Mouse (Mus musculus): ENCODE measurements around the gene Scn3b. TPM values are rescaled to one million over a fixed set of nuclear protein-coding genes. Genes with fewer than 3 reads are reported as not detected.

Gene Scn3b
- polyA plus RNA-seq, 1 experiment from 2014 or later = 42.9 TPM

DNA sequence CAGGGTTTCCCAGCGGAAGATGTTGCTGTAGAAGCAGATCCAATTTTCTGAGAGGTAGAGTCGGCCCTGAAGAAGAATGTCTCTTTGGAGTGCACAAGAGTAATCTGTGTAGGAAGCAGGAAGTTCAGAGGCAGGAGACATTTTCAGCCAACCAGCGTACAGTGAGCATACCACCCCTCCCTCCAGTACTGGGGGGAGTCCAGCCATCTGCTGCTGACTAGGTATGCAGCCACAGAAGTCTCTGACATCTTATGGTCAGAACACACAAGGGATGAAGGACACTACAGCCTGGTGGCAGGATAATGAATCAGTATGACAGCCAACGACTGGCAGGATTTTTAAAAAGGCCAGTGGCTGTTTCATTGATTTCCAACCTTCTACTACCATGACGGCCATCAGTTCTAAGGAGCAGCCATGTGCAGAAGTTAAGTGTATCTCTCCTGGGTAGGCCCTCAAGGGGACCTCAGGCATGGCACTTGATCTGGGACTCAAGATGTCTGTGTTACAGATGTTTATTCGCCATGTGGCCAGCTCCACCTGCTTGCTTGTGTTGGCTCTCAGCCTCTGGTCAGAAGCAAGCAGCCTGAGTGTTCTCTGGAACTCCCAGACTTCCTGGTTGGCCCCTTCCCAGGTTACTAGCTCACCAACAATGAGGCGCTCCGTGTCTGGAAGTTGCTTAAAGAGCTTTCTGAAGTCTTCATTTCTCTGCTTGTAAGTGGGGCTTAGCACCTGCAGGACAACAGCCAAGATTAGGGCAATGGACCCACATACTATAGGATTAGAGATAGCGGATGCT is 48.0 kb downstream of the Scn3b start:
- Histone ChIP-seq H3K9me3 (ENCODE audit: control insufficient read depth, low read length) (no peaks in the 10 kb centered on the region), H3K27ac (replicated peaks; ENCODE audit: low read depth, low read length) (no peak overlapping the region), H3K36me3 (ENCODE audit: control insufficient read depth, insufficient read depth, low read length) (peaks cover 11% of the 10 kb centered on the region), H3K9ac (ENCODE audit: low read depth, low read length) (no peak overlapping the region), H3K27me3 (replicated peaks; ENCODE audit: control insufficient read depth, insufficient read depth, low read length) (no peaks in the 10 kb centered on the region), H3K4me3 (ENCODE audit: low read depth, low read length) (no peak overlapping the region), H3K4me2 (ENCODE audit: low read depth, low read length) (no peak overlapping the region), H3K4me1 (ENCODE audit: control insufficient read depth, insufficient read depth, low read length) (peaks cover 12% of the 10 kb centered on the region)
- DNase-seq (ENCODE audit: low spot score) = no peak
- no peak for ATAC-seq (ENCODE audit: low read depth)
- 86% methylated on average over 9 of the region's 9 CpGs for WGBS

DNA sequence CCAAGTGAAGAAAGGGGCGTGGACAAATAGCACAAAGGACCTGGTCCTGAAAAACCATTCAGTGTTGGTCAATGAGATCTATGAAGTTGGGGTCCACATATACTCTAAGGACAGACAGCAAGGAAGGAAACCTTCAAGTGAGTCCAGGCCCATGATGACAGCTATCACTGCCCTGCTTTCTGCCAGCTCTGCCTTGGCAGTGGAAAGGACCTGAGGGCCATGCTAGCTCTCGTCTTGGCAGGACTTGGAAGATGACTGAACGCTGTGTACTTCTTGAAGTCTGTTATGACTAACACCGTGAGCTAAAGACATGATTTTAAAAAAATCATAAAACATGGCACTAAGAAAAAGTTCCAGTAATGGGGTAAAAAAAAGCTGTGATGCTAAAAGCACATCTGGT is 48.7 kb downstream of the Scn3b start:
- no peak overlapping the region for H3K4me2 ChIP-seq (ENCODE audit: low read depth, low read length)
- H3K9ac ChIP-seq (ENCODE audit: low read depth, low read length) = no peak overlapping the region
- ATAC-seq (ENCODE audit: low read depth) = no peak
- peaks cover 12% of the 10 kb centered on the region for H3K4me1 ChIP-seq (ENCODE audit: control insufficient read depth, insufficient read depth, low read length)
- H3K36me3 ChIP-seq (ENCODE audit: control insufficient read depth, insufficient read depth, low read length) = peaks cover 8% of the 10 kb centered on the region
- H3K4me3 ChIP-seq (ENCODE audit: low read depth, low read length) = no peak overlapping the region
- no peaks in the 10 kb centered on the region for H3K9me3 ChIP-seq (ENCODE audit: control insufficient read depth, low read length)
- H3K27ac ChIP-seq (replicated peaks; ENCODE audit: low read depth, low read length) = no peak overlapping the region
- H3K27me3 ChIP-seq (replicated peaks; ENCODE audit: control insufficient read depth, insufficient read depth, low read length) = no peaks in the 10 kb centered on the region
- WGBS = 89% methylated on average over 4 of the region's 4 CpGs
- no peak for DNase-seq (ENCODE audit: low spot score)

DNA sequence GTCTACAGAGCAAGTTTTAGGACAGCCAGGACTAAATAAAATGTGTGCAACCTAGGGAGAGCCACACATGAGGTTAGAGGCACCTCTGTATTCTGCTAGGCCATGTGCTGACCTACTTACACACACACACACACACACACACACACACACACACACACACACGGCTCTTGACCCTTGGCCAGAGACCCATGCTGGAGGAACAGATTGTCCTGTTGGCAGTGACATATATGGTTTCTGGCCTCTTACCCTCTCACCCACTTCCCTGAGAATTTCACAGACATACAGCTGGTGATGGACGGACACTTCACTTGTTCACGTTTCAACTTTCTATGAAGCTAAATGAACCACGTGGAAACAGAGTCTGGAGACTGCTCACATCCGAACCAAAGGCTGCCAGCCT is 49.8 kb downstream of the Scn3b start:
- Histone ChIP-seq H3K9me3 (ENCODE audit: control insufficient read depth, low read length) (no peaks in the 10 kb centered on the region), H3K4me3 (ENCODE audit: low read depth, low read length) (no peak overlapping the region), H3K4me2 (ENCODE audit: low read depth, low read length) (no peak overlapping the region), H3K27me3 (replicated peaks; ENCODE audit: control insufficient read depth, insufficient read depth, low read length) (no peaks in the 10 kb centered on the region), H3K9ac (ENCODE audit: low read depth, low read length) (no peak overlapping the region), H3K36me3 (ENCODE audit: control insufficient read depth, insufficient read depth, low read length) (peaks cover 8% of the 10 kb centered on the region; the same call in 1 of the 2 replicates), H3K27ac (replicated peaks; ENCODE audit: low read depth, low read length) (no peak overlapping the region), H3K4me1 (ENCODE audit: control insufficient read depth, insufficient read depth, low read length) (peaks cover 12% of the 10 kb centered on the region)
- no peak for DNase-seq (ENCODE audit: low spot score)
- no peak for ATAC-seq (ENCODE audit: low read depth)
- 80% methylated on average over 5 of the region's 5 CpGs for WGBS

DNA sequence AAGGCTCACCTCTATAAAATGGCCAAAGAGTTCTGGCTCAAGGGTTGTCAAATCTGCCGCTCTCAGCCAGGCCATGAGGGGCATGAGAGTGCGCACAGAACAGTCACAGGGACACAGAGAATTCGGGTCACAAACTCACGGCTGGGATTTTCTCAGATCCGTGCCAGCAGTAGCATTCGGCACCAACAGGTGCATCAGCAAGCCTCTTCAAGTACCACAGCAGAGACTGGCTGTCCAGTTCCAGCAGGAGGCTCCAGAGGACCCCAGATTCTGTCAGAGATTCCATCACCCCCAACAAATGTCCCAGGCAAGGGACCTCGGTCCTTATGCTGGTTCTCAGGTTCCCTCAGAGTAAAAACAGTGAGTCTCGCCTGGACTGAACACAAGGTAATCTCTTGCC is 51.4 kb downstream of the Scn3b start:
- H3K9ac ChIP-seq (ENCODE audit: low read depth, low read length) = 0 out of 2 replicates have a peak overlapping the region, but pooled peaks have one; percentile 30
- peaks cover 12% of the 10 kb centered on the region for H3K4me1 ChIP-seq (ENCODE audit: control insufficient read depth, insufficient read depth, low read length)
- no peak overlapping the region for H3K4me2 ChIP-seq (ENCODE audit: low read depth, low read length)
- H3K9me3 ChIP-seq (ENCODE audit: control insufficient read depth, low read length) = no peaks in the 10 kb centered on the region
- H3K27ac ChIP-seq (replicated peaks; ENCODE audit: low read depth, low read length) = peak overlapping the region; percentile 72
- H3K4me3 ChIP-seq (ENCODE audit: low read depth, low read length) = no peak overlapping the region
- DNase-seq (ENCODE audit: low spot score) = no peak
- no peaks in the 10 kb centered on the region for H3K27me3 ChIP-seq (replicated peaks; ENCODE audit: control insufficient read depth, insufficient read depth, low read length)
- peaks cover 2% of the 10 kb centered on the region; the same call in 1 of the 2 replicates for H3K36me3 ChIP-seq (ENCODE audit: control insufficient read depth, insufficient read depth, low read length)
- 82% methylated on average over 8 of the region's 8 CpGs for WGBS
- ATAC-seq (ENCODE audit: low read depth) = no peak

DNA sequence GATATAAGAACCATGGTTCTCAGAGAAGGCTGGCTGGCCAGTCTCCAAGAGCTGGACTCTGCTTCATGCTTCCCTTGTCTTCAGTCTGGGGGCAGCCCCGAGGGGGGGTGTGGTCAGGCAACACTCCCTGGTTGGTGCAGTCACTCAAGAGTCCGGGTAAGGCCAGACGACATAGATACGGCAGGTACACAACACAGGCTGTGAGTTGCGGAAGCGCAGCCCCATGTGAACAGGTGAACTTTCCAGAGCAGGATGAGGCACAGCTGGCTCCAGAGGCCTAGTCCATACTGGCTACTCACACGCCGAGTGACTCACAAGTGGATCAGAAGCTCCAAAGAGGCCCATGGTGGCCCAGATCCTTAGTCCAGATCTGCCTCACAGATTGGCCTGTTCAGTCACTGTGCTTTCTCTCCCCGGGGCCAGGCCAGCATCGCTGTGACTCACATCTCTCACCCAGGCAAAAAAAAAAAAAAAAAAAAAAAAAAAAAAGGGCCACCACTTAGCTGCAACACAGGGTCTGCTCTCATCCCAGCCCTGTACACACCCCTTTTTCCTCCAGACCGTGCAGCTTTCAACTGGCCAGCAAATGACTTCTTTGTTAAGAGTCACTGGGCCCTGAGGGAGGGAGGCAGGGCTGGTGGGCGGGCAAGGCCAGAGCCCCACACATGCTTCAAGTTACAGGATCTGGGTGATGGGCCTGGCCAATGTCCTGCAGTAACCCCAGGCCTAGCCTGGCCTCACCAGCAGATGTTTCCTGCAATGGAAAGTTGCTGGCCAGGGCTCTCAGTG is 52.1 kb downstream of the Scn3b start:
- DNase-seq (ENCODE audit: low spot score) (peak; percentile 83), ATAC-seq (ENCODE audit: low read depth) (peak; percentile 88)
- H3K4me3 ChIP-seq (ENCODE audit: low read depth, low read length) = no peak overlapping the region
- peak overlapping the region; percentile 72 for H3K27ac ChIP-seq (replicated peaks; ENCODE audit: low read depth, low read length)
- H3K27me3 ChIP-seq (replicated peaks; ENCODE audit: control insufficient read depth, insufficient read depth, low read length) = no peaks in the 10 kb centered on the region
- H3K9me3 ChIP-seq (ENCODE audit: control insufficient read depth, low read length) = no peaks in the 10 kb centered on the region
- 0 out of 2 replicates have a peak overlapping the region, but pooled peaks have one; percentile 30 for H3K9ac ChIP-seq (ENCODE audit: low read depth, low read length)
- no peaks in the 10 kb centered on the region for H3K36me3 ChIP-seq (ENCODE audit: control insufficient read depth, insufficient read depth, low read length)
- 34% methylated on average over 11 of the region's 12 CpGs for WGBS
- no peak overlapping the region for H3K4me2 ChIP-seq (ENCODE audit: low read depth, low read length)
- H3K4me1 ChIP-seq (ENCODE audit: control insufficient read depth, insufficient read depth, low read length) = peaks cover 12% of the 10 kb centered on the region

DNA sequence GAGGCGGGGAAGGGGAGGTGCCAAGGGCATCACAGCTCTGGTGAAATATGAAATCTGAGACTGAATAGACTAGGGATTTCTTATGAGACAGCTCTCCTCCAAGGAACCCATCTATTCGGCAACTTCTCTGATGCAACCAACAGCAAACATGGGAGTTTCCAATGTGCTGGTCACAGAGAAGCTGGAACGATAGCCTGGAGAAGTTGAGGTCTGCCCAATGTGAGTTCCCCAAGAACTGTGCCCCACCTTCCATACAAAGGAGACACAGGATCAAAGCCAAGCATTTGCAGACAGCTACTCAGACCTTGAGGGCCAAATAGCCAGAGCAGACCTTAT is 52.6 kb downstream of the Scn3b start:
- ATAC-seq (ENCODE audit: low read depth) = no peak
- Histone ChIP-seq H3K27me3 (replicated peaks; ENCODE audit: control insufficient read depth, insufficient read depth, low read length) (no peaks in the 10 kb centered on the region), H3K4me2 (ENCODE audit: low read depth, low read length) (no peak overlapping the region), H3K9ac (ENCODE audit: low read depth, low read length) (no peak overlapping the region), H3K27ac (replicated peaks; ENCODE audit: low read depth, low read length) (0 out of 2 replicates have a peak overlapping the region, but pooled peaks have one; percentile 28), H3K4me1 (ENCODE audit: control insufficient read depth, insufficient read depth, low read length) (peaks cover 12% of the 10 kb centered on the region), H3K36me3 (ENCODE audit: control insufficient read depth, insufficient read depth, low read length) (no peaks in the 10 kb centered on the region), H3K9me3 (ENCODE audit: control insufficient read depth, low read length) (no peaks in the 10 kb centered on the region), H3K4me3 (ENCODE audit: low read depth, low read length) (no peak overlapping the region)
- no peak for DNase-seq (ENCODE audit: low spot score)
- WGBS = 48% methylated on average over 3 of the region's 3 CpGs

DNA sequence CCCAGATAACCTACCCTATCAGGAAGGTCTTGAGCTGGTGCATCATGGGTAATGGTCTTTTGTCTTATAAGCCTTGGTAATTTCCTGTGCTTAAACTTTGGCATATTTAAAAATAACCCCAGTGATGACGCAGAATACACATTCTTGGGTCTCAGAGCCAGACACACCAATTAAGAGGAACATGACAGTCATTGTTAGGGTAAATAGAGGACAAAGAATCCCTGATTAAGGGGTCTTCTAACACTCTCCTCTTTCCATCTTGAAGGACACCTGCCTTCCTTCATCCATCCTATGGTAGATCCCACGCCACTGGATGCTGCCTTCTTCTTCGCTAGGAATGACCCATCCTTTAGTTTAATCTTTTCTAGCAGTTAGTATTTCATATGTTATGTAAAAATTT is 53.4 kb downstream of the Scn3b start:
- ATAC-seq (ENCODE audit: low read depth) = no peak
- Histone ChIP-seq H3K9me3 (ENCODE audit: control insufficient read depth, low read length) (no peaks in the 10 kb centered on the region), H3K27ac (replicated peaks; ENCODE audit: low read depth, low read length) (no peak overlapping the region), H3K27me3 (replicated peaks; ENCODE audit: control insufficient read depth, insufficient read depth, low read length) (no peaks in the 10 kb centered on the region), H3K9ac (ENCODE audit: low read depth, low read length) (no peak overlapping the region), H3K4me2 (ENCODE audit: low read depth, low read length) (no peak overlapping the region), H3K36me3 (ENCODE audit: control insufficient read depth, insufficient read depth, low read length) (no peaks in the 10 kb centered on the region), H3K4me3 (ENCODE audit: low read depth, low read length) (no peak overlapping the region), H3K4me1 (ENCODE audit: control insufficient read depth, insufficient read depth, low read length) (peaks cover 12% of the 10 kb centered on the region)
- DNase-seq (ENCODE audit: low spot score) = no peak
- 91% methylated on average over 3 of the region's 3 CpGs for WGBS

DNA sequence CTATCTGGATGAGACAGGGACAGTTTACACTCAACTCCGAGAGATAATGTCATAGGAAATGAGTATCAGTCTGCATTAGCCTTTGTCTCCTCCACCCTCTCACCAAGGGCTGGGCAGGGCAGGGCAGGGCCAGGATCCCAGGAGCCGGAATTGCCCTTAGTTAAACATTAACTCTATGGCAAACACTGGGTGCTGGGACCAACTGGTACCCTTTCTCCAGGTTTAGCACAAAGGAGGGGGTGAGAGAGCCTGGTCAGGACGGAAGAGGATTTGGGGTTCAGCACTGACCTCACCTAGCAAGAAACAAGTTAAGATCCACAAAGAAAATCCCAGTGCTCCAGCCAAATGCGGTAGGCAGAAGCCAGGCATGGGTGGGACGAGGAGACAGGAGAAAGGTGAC is 54.2 kb downstream of the Scn3b start:
- Histone ChIP-seq H3K4me1 (ENCODE audit: control insufficient read depth, insufficient read depth, low read length) (peaks cover 12% of the 10 kb centered on the region), H3K4me2 (ENCODE audit: low read depth, low read length) (no peak overlapping the region), H3K27me3 (replicated peaks; ENCODE audit: control insufficient read depth, insufficient read depth, low read length) (no peaks in the 10 kb centered on the region), H3K9me3 (ENCODE audit: control insufficient read depth, low read length) (no peaks in the 10 kb centered on the region), H3K36me3 (ENCODE audit: control insufficient read depth, insufficient read depth, low read length) (no peaks in the 10 kb centered on the region), H3K27ac (replicated peaks; ENCODE audit: low read depth, low read length) (no peak overlapping the region), H3K4me3 (ENCODE audit: low read depth, low read length) (no peak overlapping the region), H3K9ac (ENCODE audit: low read depth, low read length) (no peak overlapping the region)
- DNase-seq (ENCODE audit: low spot score) = no peak
- WGBS = 85% methylated on average over 5 of the region's 5 CpGs
- ATAC-seq (ENCODE audit: low read depth) = no peak

Data from embryonic facial prominence, embryonic 14.5 days (tissue).